Mouse (Mus musculus) layer of hippocampus, adult 9-11 months (tissue): ENCODE data around the gene 1700020L24Rik.

ENCODE experiments used
- DNase-seq: peaks from one replicate; pipeline ENCODE4 v3.0.0; 2022

Gene 1700020L24Rik

GRCm38 (mm10) chr11:83442596-83443267 lies 5.3 kb downstream of the 1700020L24Rik start:
- peak; percentile 62 for DNase-seq

- DNase-seq: no peak
These were observed 6.3 kb downstream of the 1700020L24Rik start for GRCm38 (mm10) chr11:83443824-83444223.

- no peak for DNase-seq
These were observed 7.5 kb downstream of the 1700020L24Rik start for GRCm38 (mm10) chr11:83445001-83445400.

GRCm38 (mm10) chr11:83447612-83448011 lies 10.1 kb downstream of the 1700020L24Rik start:
- no peak for DNase-seq

GRCm38 (mm10) chr11:83448021-83448926 lies 10.8 kb downstream of the 1700020L24Rik start:
- DNase-seq: no peak

GRCm38 (mm10) chr11:83448927-83449236 lies 11.4 kb downstream of the 1700020L24Rik start:
- no peak for DNase-seq

- DNase-seq: no peak
These were observed 11.8 kb downstream of the 1700020L24Rik start for GRCm38 (mm10) chr11:83449298-83449697.

- DNase-seq: no peak
These were observed 13.1 kb downstream of the 1700020L24Rik start for GRCm38 (mm10) chr11:83450550-83450949.

GRCm38 (mm10) chr11:83451281-83451680 lies 13.8 kb downstream of the 1700020L24Rik start:
- no peak for DNase-seq

- DNase-seq: no peak
These were observed 17.1 kb downstream of the 1700020L24Rik start for GRCm38 (mm10) chr11:83454548-83454947.

GRCm38 (mm10) chr11:83455608-83456007 lies 18.1 kb downstream of the 1700020L24Rik start:
- DNase-seq: no peak

- DNase-seq: no peak
These were observed 19.8 kb downstream of the 1700020L24Rik start for GRCm38 (mm10) chr11:83457257-83457656.

- DNase-seq: no peak
These were observed 20.6 kb downstream of the 1700020L24Rik start for GRCm38 (mm10) chr11:83457912-83458601.

- DNase-seq: no peak
These were observed 24.1 kb downstream of the 1700020L24Rik start for GRCm38 (mm10) chr11:83461462-83462027.

- no peak for DNase-seq
These were observed 25.3 kb downstream of the 1700020L24Rik start, which contains the start of gene Mmp28 for GRCm38 (mm10) chr11:83462711-83463244. Gene Mmp28 (minus strand): TSS chr11:83463071.

GRCm38 (mm10) chr11:83465976-83466375 lies 28.5 kb downstream of the 1700020L24Rik start:
- no peak for DNase-seq

- DNase-seq: peak; percentile 42
These were observed 29.7 kb downstream of the 1700020L24Rik start for GRCm38 (mm10) chr11:83467120-83467652.

- no peak for DNase-seq
These were observed 31.3 kb downstream of the 1700020L24Rik start for GRCm38 (mm10) chr11:83468765-83469164.

GRCm38 (mm10) chr11:83471766-83472165 lies 34.3 kb downstream of the 1700020L24Rik start:
- no peak for DNase-seq

GRCm38 (mm10) chr11:83472324-83473234 lies 35.1 kb downstream of the 1700020L24Rik start, which contains the start of gene Taf15:
Gene Taf15 (plus strand): TSS chr11:83473086.
- DNase-seq: peak; percentile 97
